Mouse (Mus musculus) midbrain, postnatal 0 days (tissue): Measurements from ENCODE around the gene Mex3d. TPM values are rescaled to one million over a fixed set of nuclear protein-coding genes. Genes with fewer than 3 reads are reported as not detected.

ENCODE experiments used
- ATAC-seq: fragments of 200-750 bp; cut with Nextera tagmentation; 2 replicates; pipeline ENCODE4 v1.8.0; 2017; ENCODE audit warnings: moderate number of reproducible peaks, mild to moderate bottlenecking, moderate TSS enrichment, moderate library complexity; ENCODE audit not compliant: low FRiP score
- DNase-seq: peaks from one replicate; pipeline ENCODE4 v3.0.0-alpha.2; 2015; ENCODE audit warnings: low spot score
- H3K27ac ChIP-seq: fragments of 300-500 bp; sonication (generic); 2 replicates; pipeline ENCODE4 v1.5.1; 2014; ENCODE audit warnings: low read depth, mild to moderate bottlenecking, low read length, mixed read lengths
- H3K27me3 ChIP-seq: fragments of 300-500 bp; sonication (generic); 2 replicates; pipeline ENCODE4 v1.6.1; 2014; ENCODE audit warnings: low read length, control low read depth, mixed read lengths; ENCODE audit not compliant: insufficient read depth
- H3K36me3 ChIP-seq: fragments of 300-500 bp; sonication (generic); 2 replicates; pipeline ENCODE4 v1.6.1; 2014; ENCODE audit warnings: low read length, control low read depth, mixed read lengths; ENCODE audit not compliant: insufficient read depth
- H3K4me1 ChIP-seq: fragments of 300-500 bp; sonication (generic); 2 replicates; pipeline ENCODE4 v1.6.1; 2014; ENCODE audit warnings: mild to moderate bottlenecking, control low read depth, antibody characterized with exemption, low read length, mixed read lengths; ENCODE audit not compliant: insufficient read depth
- H3K4me2 ChIP-seq: fragments of 300-500 bp; sonication (generic); 2 replicates; pipeline ENCODE4 v1.6.1; 2014; ENCODE audit warnings: low read depth, mild to moderate bottlenecking, low read length, mixed read lengths; ENCODE audit not compliant: poor library complexity, severe bottlenecking
- H3K4me3 ChIP-seq: fragments of 300-500 bp; sonication (generic); 2 replicates; pipeline ENCODE4 v1.5.1; 2014; ENCODE audit warnings: low read depth, mild to moderate bottlenecking, low read length, moderate library complexity
- H3K9ac ChIP-seq: fragments of 300-500 bp; sonication (generic); replicated peaks from 2 replicates; pipeline ENCODE4 v1.6.1; 2014; ENCODE audit warnings: mild to moderate bottlenecking, low read length, moderate library complexity, mixed read lengths; ENCODE audit not compliant: poor library complexity, severe bottlenecking
- H3K9me3 ChIP-seq: fragments of 300-500 bp; sonication (generic); 2 replicates; pipeline ENCODE4 v1.6.1; 2016; ENCODE audit warnings: low read length, control low read depth
- CTCF ChIP-seq: IDR thresholded peaks from 2 replicates; pipeline ENCODE4 v1.5.1; 2016; ENCODE audit warnings: antibody characterized with exemption, mild to moderate bottlenecking
- WGBS: fragments of 180-500 bp; shearing (Covaris S2); extraction: QIAGEN DNeasy Blood & Tissue Kit; methylation state at CpG from one replicate; pipeline ENCODE4 v1.1.7; 2014; 5-methylcytosine and 5-hydroxymethylcytosine counted together
- polyA plus RNA-seq: library from polyadenylated mRNA; unstranded; fragments of >200 nt; fragmentation: Nextera tagmentation; extraction: Ambion mirVana; gene quantifications from 2 replicates; pipeline ENCODE4 v1.2.1, GENCODE M21; 2015
- total RNA-seq: library from RNA; depleted of rRNA; stranded (reverse); fragments of >200 nt; gene quantifications from 2 replicates; pipeline ENCODE4 v1.2.3, GENCODE M21; 2014

Mex3d gene
- total and polyA plus RNA-seq, 2 experiments from 2014 or later, result 13.9 to 147 TPM

DNA sequence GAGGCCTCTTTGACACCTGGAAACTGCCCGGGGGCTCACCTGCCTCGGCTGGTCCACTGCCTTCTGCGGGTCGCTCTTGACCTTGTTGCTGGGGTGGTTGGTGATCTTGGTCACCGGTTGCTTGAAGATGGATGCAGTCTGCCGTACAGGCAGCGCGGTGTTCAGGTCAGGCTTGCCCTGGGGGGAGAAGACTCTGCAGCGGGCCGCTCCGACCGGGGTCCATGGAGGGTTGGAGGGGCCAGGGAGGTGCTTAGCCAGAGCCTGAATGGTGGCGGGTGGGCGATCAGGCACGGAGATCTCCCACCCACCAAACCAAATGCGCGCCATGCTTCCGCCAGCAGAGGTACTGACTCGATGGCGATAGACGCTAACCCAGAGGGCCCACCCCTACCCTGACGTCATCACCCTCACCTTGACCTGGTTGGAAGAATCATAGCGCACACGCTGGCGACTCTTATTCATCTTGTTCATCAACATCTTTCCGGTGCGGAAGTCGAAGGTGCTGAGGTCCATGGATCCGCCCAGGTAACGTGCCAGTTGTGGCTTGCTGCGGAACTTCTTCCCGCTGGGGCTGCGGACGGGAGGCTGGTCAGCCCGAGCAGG lies 7.7 kb upstream of the Mex3d start:
- H3K27ac ChIP-seq, result no peak overlapping the region
- H3K9ac ChIP-seq, result no peak overlapping the region
- ATAC-seq, result no peak
- no peaks in the 10 kb centered on the region for H3K9me3 ChIP-seq
- H3K27me3 ChIP-seq, result no peaks in the 10 kb centered on the region
- 95% methylated on average over 32 of the region's 35 CpGs for WGBS
- no peak for DNase-seq
- no peak overlapping the region for H3K4me2 ChIP-seq
- H3K4me3 ChIP-seq, result no peak overlapping the region
- peaks cover 44% of the 10 kb centered on the region for H3K36me3 ChIP-seq
- H3K4me1 ChIP-seq, result peaks cover 12% of the 10 kb centered on the region
- no peak for TF ChIP-seq CTCF

DNA sequence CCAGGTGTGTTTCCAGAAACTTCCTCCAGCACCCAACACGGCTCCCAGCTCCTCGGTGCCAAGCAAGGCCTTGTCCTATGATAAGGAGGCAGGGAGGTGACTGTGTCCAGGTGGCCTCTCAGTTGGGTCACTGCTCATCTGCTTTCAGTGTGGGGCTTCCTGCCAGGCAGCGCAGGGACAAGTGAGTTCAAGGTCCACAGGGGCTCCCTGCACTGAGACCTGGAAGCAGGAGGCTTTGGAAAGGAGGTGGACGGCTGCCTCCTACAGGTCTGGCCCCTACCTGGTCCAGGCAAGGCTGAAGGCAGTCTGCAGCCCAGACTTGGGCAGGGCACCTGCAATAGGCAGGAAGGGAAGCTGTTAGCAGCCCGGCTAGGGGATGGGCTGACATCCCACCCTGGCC lies 5.2 kb upstream of the Mex3d start:
- H3K4me1 ChIP-seq, result peaks cover 14% of the 10 kb centered on the region
- H3K4me2 ChIP-seq, result no peak overlapping the region
- H3K27ac ChIP-seq, result no peak overlapping the region
- no peak for ATAC-seq
- H3K27me3 ChIP-seq, result no peaks in the 10 kb centered on the region
- peaks cover 44% of the 10 kb centered on the region for H3K36me3 ChIP-seq
- no peaks in the 10 kb centered on the region for H3K9me3 ChIP-seq
- TF ChIP-seq CTCF, result no peak
- H3K4me3 ChIP-seq, result no peak overlapping the region
- no peak for DNase-seq
- no peak overlapping the region for H3K9ac ChIP-seq
- WGBS, result 95% methylated on average over 5 of the region's 5 CpGs

DNA sequence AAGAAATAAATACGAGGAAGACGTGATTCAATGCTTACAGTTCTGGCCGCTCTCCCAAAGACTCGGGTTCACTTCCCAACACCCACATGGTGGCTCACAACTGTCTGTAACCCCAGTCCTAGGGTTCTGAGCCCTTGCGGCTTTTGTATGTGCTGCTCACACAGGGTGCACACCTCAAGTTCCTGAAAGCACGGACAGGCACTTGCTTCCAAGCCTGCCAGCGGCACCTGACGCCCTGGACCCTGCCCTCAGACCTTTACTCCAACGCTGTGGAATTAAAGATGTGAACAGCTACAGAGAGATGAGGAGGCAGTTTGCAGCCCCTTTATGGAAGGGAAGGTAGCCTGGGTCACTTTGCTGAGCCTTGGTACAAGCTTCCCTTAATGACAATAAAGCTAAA lies 3.2 kb upstream of the Mex3d start:
- DNase-seq (no peak), ATAC-seq (no peak)
- Histone ChIP-seq H3K4me3 (no peak overlapping the region), H3K9ac (0 out of 2 replicates have a peak overlapping the region, but pooled peaks have one; percentile 5), H3K27ac (no peak overlapping the region), H3K27me3 (no peaks in the 10 kb centered on the region), H3K9me3 (no peaks in the 10 kb centered on the region), H3K4me2 (no peak overlapping the region), H3K4me1 (peaks cover 6% of the 10 kb centered on the region), H3K36me3 (peaks cover 44% of the 10 kb centered on the region)
- 89% methylated on average over 9 of the region's 9 CpGs for WGBS
- TF ChIP-seq CTCF, result no peak

DNA sequence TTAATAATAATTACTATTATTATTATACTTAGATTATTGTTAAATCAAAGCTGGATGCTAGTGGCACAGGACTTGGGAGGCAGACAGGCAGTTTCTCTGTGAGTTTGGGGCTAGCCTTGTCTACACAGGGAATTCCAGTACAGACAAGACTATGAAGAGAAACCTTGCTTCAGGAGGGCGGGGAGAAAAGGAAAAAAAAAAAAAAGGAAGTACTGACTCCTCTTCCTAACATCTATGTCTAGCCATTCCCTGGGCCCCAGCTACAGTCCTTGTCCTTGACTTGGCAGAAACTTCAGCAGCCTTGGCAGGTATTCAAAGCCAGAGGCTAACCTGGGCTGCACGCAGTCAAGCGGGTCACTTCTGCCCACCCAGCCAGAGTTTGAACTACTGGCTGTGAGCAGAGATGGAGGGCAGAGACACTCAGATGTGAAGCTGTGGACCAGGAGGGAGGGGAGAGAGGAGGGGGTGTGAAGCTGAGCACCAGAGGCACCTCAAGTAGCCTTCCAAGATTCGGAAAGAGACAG lies 1.8 kb upstream of the Mex3d start:
- Histone ChIP-seq H3K4me1 (peaks cover 6% of the 10 kb centered on the region), H3K4me2 (no peak overlapping the region), H3K4me3 (no peak overlapping the region), H3K9me3 (no peaks in the 10 kb centered on the region), H3K36me3 (peaks cover 31% of the 10 kb centered on the region), H3K27ac (no peak overlapping the region), H3K9ac (no peak overlapping the region), H3K27me3 (no peaks in the 10 kb centered on the region)
- ATAC-seq, result no peak
- DNase-seq, result no peak
- no peak for TF ChIP-seq CTCF
- WGBS, result 69% methylated on average over 4 of the region's 4 CpGs

DNA sequence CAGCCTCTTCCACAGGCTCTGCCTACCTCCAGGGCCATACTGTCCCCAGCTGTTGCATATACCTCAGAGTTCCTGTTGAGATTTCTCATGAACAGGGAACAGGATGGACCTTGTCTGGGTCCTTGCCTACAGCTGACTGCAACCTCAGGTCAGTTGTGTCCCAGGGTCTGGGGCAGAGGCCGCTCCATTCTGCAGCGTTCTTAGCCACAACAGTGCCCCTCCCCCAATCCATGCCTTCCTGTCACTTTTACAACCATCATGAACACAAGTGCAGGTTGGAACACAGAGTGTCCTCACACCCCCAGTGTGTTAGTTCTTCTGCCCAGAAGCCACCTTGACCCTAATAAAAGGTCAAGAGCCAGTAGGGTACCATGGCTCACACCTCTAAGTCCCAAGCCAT lies 1.3 kb upstream of the Mex3d start:
- WGBS, result 22% methylated on average over 2 of the region's 2 CpGs
- H3K36me3 ChIP-seq, result peaks cover 26% of the 10 kb centered on the region
- H3K9ac ChIP-seq, result no peak overlapping the region
- H3K4me3 ChIP-seq, result no peak overlapping the region
- H3K9me3 ChIP-seq, result no peaks in the 10 kb centered on the region
- ATAC-seq, result no peak
- no peak for TF ChIP-seq CTCF
- no peak overlapping the region for H3K27ac ChIP-seq
- H3K4me2 ChIP-seq, result no peak overlapping the region
- H3K4me1 ChIP-seq, result peaks cover 8% of the 10 kb centered on the region
- DNase-seq, result no peak
- no peaks in the 10 kb centered on the region for H3K27me3 ChIP-seq

DNA sequence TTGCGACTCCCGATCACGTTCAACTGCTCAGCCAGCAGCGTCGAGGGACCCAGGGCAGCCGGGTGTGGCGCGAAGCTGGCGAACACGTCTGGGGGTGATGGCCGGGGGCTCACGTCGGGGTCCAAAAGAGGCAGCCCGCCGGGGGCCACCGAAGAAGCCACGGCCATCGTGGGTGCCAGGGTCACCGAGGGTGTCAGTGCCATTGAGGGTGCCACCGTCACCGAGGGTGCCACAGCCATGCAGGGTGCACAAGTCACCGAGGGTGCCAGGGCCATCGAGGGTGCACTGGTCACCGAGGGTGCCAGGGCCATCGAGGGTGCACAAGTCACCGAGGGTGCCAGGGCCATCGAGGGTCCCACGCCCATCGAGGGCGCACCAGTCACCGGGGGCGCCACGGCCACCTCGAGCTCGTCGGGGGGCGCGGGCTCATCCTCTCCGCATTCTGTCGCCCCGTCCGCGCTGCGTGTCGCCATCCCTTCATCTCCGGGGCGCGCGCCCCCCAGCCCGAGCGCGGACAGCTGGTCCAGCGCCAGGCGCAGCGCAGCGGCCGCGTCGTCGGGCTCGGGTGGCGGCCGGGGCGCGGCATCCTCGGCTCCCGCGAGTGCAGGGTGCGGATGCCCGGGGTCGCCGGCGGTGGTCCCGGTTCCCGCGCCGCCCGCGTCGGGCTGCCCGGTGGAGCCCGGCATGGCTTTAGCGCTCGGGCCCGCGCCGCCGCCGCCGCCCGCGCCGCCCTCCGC lies 556 bp downstream of the Mex3d start:
- ATAC-seq, result no peak
- Histone ChIP-seq H3K4me2 (peak overlapping the region; percentile 94), H3K4me3 (peak overlapping the region; percentile 59), H3K9me3 (no peaks in the 10 kb centered on the region), H3K4me1 (peaks cover 16% of the 10 kb centered on the region), H3K27me3 (no peaks in the 10 kb centered on the region), H3K36me3 (peaks cover 15% of the 10 kb centered on the region), H3K9ac (peak overlapping the region; percentile 99), H3K27ac (peak overlapping the region; percentile 96)
- under 1% methylated on average over 65 of the region's 94 CpGs for WGBS
- no peak for DNase-seq
- no peak for TF ChIP-seq CTCF
